Mouse (Mus musculus) midbrain, embryonic 14.5 days (tissue): ENCODE measurements around the gene Satb2. TPM values are rescaled to one million over a fixed set of nuclear protein-coding genes. Genes with fewer than 3 reads are reported as not detected.

Experiments
- ATAC-seq: fragments of 200-750 bp; cut with Nextera tagmentation; 2 replicates; pipeline ENCODE4 v1.8.0; 2017; ENCODE audit warnings: moderate number of reproducible peaks, moderate library complexity; ENCODE audit not compliant: low FRiP score, low TSS enrichment
- DNase-seq: peaks from one replicate; pipeline ENCODE4 v3.0.0-alpha.2; 2015
- H3K27ac ChIP-seq: fragments of 300-500 bp; sonication (generic); replicated peaks from 2 replicates; pipeline ENCODE4 v1.5.1; 2014; ENCODE audit warnings: mild to moderate bottlenecking, low read depth, low read length, moderate library complexity
- H3K27me3 ChIP-seq: fragments of 300-500 bp; sonication (generic); 2 replicates; pipeline ENCODE4 v1.6.1; 2014; ENCODE audit warnings: low read length, control low read depth, mixed read lengths; ENCODE audit not compliant: control insufficient read depth, insufficient read depth
- H3K36me3 ChIP-seq: fragments of 300-500 bp; sonication (generic); 2 replicates; pipeline ENCODE4 v1.6.1; 2014; ENCODE audit warnings: low read length, control low read depth; ENCODE audit not compliant: control insufficient read depth, insufficient read depth
- H3K4me1 ChIP-seq: fragments of 300-500 bp; sonication (generic); 2 replicates; pipeline ENCODE4 v1.6.1; 2014; ENCODE audit warnings: mild to moderate bottlenecking, antibody characterized with exemption, low read length, control low read depth; ENCODE audit not compliant: control insufficient read depth, insufficient read depth
- H3K4me2 ChIP-seq: fragments of 300-500 bp; sonication (generic); 2 replicates; pipeline ENCODE4 v1.6.1; 2014; ENCODE audit warnings: mild to moderate bottlenecking, low read length, moderate library complexity
- H3K4me3 ChIP-seq: fragments of 300-500 bp; sonication (generic); replicated peaks from 2 replicates; pipeline ENCODE4 v1.5.1; 2014; ENCODE audit warnings: low read depth, low read length
- H3K9ac ChIP-seq: fragments of 300-500 bp; sonication (generic); replicated peaks from 2 replicates; pipeline ENCODE4 v1.6.1; 2014; ENCODE audit warnings: mild to moderate bottlenecking, low read length, moderate library complexity
- H3K9me3 ChIP-seq: fragments of 300-500 bp; sonication (generic); 2 replicates; pipeline ENCODE4 v1.6.1; 2016; ENCODE audit warnings: low read length, control low read depth, mixed read lengths; ENCODE audit not compliant: control insufficient read depth
- WGBS: fragments of 180-500 bp; shearing (Covaris S2); extraction: QIAGEN DNeasy Blood & Tissue Kit; methylation state at CpG from one replicate; pipeline ENCODE4 v1.1.7; 2014; 5-methylcytosine and 5-hydroxymethylcytosine counted together
- polyA plus RNA-seq: library from polyadenylated mRNA; unstranded; fragments of >200 nt; fragmentation: Nextera tagmentation; extraction: Ambion mirVana; gene quantifications from 2 replicates; pipeline ENCODE4 v1.2.1, GENCODE M21; 2014

Satb2 gene
- polyA plus RNA-seq, 1 experiment from 2014 or later: 1.1 TPM

DNA sequence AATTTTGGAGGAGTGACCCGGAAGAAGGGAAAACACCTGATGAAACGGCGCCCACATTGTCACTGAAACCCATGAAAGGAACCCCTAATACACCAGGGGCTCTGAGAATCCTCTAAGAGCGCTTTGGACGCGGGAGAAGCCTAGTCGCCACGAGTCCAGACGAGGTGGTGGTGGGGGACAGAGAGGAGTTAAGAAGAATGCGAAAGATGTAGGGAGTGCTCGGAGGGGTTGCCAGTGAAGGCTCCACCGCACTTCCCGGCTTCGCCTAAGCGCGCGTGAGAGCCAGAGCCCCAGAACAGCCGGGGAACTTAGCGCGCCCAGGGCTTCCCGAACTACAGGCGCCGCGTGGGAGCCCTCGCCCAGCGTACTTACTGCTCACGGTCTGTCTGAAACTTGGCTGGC lies 7.7 kb downstream of the Satb2 start:
- H3K4me2 ChIP-seq: peak overlapping the region; percentile 94
- H3K4me3 ChIP-seq: peak overlapping the region; percentile 61
- peaks cover 14% of the 10 kb centered on the region for H3K4me1 ChIP-seq
- H3K27me3 ChIP-seq: peaks cover 47% of the 10 kb centered on the region
- ATAC-seq (no peak), DNase-seq (peak; percentile 58)
- no peaks in the 10 kb centered on the region for H3K36me3 ChIP-seq
- no peak overlapping the region for H3K9ac ChIP-seq
- under 1% methylated on average over 27 of the region's 27 CpGs for WGBS
- no peak overlapping the region for H3K27ac ChIP-seq
- no peaks in the 10 kb centered on the region for H3K9me3 ChIP-seq

- WGBS: 2% methylated on average over 47 of the region's 47 CpGs
- H3K4me2 ChIP-seq: peak overlapping the region; percentile 94
- H3K4me1 ChIP-seq: peaks cover 14% of the 10 kb centered on the region
- ATAC-seq (no peak), DNase-seq (no peak)
- H3K4me3 ChIP-seq: peak overlapping the region; percentile 61
- H3K27ac ChIP-seq: no peak overlapping the region
- no peak overlapping the region for H3K9ac ChIP-seq
- H3K27me3 ChIP-seq: peaks cover 41% of the 10 kb centered on the region
- H3K36me3 ChIP-seq: no peaks in the 10 kb centered on the region
- no peaks in the 10 kb centered on the region for H3K9me3 ChIP-seq
These were observed 8.8 kb downstream of the Satb2 start for GRCm38 (mm10) chr1:56969364-56970360.

- ATAC-seq (no peak), DNase-seq (no peak)
- Histone ChIP-seq H3K27ac (no peak overlapping the region), H3K36me3 (no peaks in the 10 kb centered on the region), H3K4me2 (no peak overlapping the region), H3K4me3 (no peak overlapping the region), H3K9me3 (no peaks in the 10 kb centered on the region), H3K4me1 (peaks cover 8% of the 10 kb centered on the region), H3K27me3 (peaks cover 31% of the 10 kb centered on the region), H3K9ac (no peak overlapping the region)
- 65% methylated on average over 3 of the region's 3 CpGs for WGBS
These were observed 12.4 kb downstream of the Satb2 start for GRCm38 (mm10) chr1:56965879-56966579.

DNA sequence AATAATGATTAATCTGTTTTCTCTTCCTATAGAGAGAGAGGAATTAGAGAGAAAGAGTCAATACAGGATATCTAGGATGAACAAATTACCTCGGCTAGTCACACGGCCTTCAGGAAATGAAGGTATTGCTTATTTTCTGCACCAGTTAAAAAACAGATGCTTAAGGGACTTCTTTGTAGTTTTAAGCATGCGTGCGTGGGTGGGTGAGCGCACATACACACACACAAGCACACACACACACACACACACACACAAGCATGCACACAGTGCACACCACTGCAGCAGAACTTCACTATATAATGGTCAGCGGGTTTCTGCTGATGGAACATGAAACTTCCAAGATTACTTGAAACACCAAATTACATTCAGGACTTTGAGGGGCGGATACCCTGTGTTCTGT lies 14.0 kb downstream of the Satb2 start:
- no peak overlapping the region for H3K4me2 ChIP-seq
- peaks cover 20% of the 10 kb centered on the region for H3K27me3 ChIP-seq
- no peak overlapping the region for H3K9ac ChIP-seq
- WGBS: 90% methylated on average over 7 of the region's 7 CpGs
- H3K4me1 ChIP-seq: peaks cover 2% of the 10 kb centered on the region; the same call in 1 of the 2 replicates
- H3K4me3 ChIP-seq: no peak overlapping the region
- H3K36me3 ChIP-seq: no peaks in the 10 kb centered on the region
- H3K27ac ChIP-seq: no peak overlapping the region
- no peaks in the 10 kb centered on the region for H3K9me3 ChIP-seq
- ATAC-seq (no peak), DNase-seq (no peak)

DNA sequence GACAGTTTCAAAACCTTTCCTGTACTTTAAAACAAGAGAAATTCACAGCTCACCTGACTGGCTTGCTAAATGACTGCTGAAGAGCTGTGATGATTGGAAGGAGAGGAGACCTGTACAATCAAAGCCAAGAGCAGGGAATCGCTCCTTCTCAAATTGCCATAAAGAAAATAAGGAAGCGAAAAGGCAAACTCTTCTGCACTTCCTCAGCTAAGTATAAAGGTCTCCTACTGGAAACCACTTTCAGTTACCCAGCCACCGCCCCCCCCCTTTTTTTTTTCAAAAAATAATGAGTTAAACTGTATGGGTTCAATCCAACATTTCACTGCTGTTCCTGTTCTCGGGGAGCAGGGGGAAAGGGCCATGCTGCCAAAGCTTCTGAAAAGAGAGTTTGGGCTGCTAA lies 15.2 kb downstream of the Satb2 start:
- H3K9ac ChIP-seq: no peak overlapping the region
- no peak overlapping the region for H3K4me3 ChIP-seq
- H3K4me1 ChIP-seq: no peaks in the 10 kb centered on the region
- H3K36me3 ChIP-seq: no peaks in the 10 kb centered on the region
- DNase-seq (no peak), ATAC-seq (no peak)
- 86% methylated on average over 4 of the region's 4 CpGs for WGBS
- H3K9me3 ChIP-seq: no peaks in the 10 kb centered on the region
- no peak overlapping the region for H3K27ac ChIP-seq
- H3K27me3 ChIP-seq: peaks cover 8% of the 10 kb centered on the region
- H3K4me2 ChIP-seq: no peak overlapping the region

- H3K4me3 ChIP-seq: no peak overlapping the region
- no peaks in the 10 kb centered on the region for H3K4me1 ChIP-seq
- no peak overlapping the region for H3K9ac ChIP-seq
- H3K27me3 ChIP-seq: no peaks in the 10 kb centered on the region
- no peak for ATAC-seq
- WGBS: 93% methylated on average over 5 of the region's 5 CpGs
- H3K4me2 ChIP-seq: no peak overlapping the region
- H3K36me3 ChIP-seq: no peaks in the 10 kb centered on the region
- no peaks in the 10 kb centered on the region for H3K9me3 ChIP-seq
- no peak overlapping the region for H3K27ac ChIP-seq
- DNase-seq: no peak
These were observed 19.5 kb downstream of the Satb2 start for GRCm38 (mm10) chr1:56958996-56959395.

GRCm38 (mm10) chr1:56957942-56958341 lies 20.5 kb downstream of the Satb2 start:
- no peaks in the 10 kb centered on the region for H3K27me3 ChIP-seq
- H3K9me3 ChIP-seq: no peaks in the 10 kb centered on the region
- H3K27ac ChIP-seq: no peak overlapping the region
- no peak overlapping the region for H3K4me3 ChIP-seq
- no peak overlapping the region for H3K4me2 ChIP-seq
- WGBS: 87% methylated on average over 7 of the region's 7 CpGs
- DNase-seq: no peak
- no peaks in the 10 kb centered on the region for H3K36me3 ChIP-seq
- no peak for ATAC-seq
- H3K4me1 ChIP-seq: no peaks in the 10 kb centered on the region
- no peak overlapping the region for H3K9ac ChIP-seq

- ATAC-seq (no peak), DNase-seq (no peak)
- no peak overlapping the region for H3K27ac ChIP-seq
- no peak overlapping the region for H3K4me3 ChIP-seq
- H3K9ac ChIP-seq: no peak overlapping the region
- H3K9me3 ChIP-seq: no peaks in the 10 kb centered on the region
- H3K4me2 ChIP-seq: no peak overlapping the region
- no peaks in the 10 kb centered on the region for H3K27me3 ChIP-seq
- no peaks in the 10 kb centered on the region for H3K4me1 ChIP-seq
- H3K36me3 ChIP-seq: no peaks in the 10 kb centered on the region
- 89% methylated on average over 2 of the region's 2 CpGs for WGBS
These were observed 21.6 kb downstream of the Satb2 start for GRCm38 (mm10) chr1:56956811-56957210.
